Mouse (Mus musculus): Measurements from ENCODE around the gene Cox10. TPM values are rescaled to one million over a fixed set of nuclear protein-coding genes. Genes with fewer than 3 reads are reported as not detected.

Cox10 gene
- polyA plus RNA-seq, 1 experiment, result 19.5 TPM

- no peak overlapping the region for H3K4me3 ChIP-seq (ENCODE audit: low read depth, low read length)
- no peaks in the 10 kb centered on the region for H3K27me3 ChIP-seq (ENCODE audit: control insufficient read depth, insufficient read depth, low read length, poor library complexity, severe bottlenecking)
- TF ChIP-seq EP300 (IDR thresholded peaks at IDR 0.05; ENCODE audit: insufficient read depth, low read depth, low read length) (no peak), POLR2A (IDR thresholded peaks at IDR 0.05; ENCODE audit: insufficient read depth, low read length) (no peak), CTCF (IDR thresholded peaks at IDR 0.05; ENCODE audit: low read depth, low read length) (no peak)
- no peaks in the 10 kb centered on the region; the same call in 1 of the 2 replicates for H3K36me3 ChIP-seq (ENCODE audit: control insufficient read depth, insufficient read depth, low read length, poor library complexity, severe bottlenecking)
- H3K9me3 ChIP-seq (replicated peaks; ENCODE audit: control insufficient read depth, insufficient read depth, low read length, poor library complexity, severe bottlenecking), result no peaks in the 10 kb centered on the region
- H3K27ac ChIP-seq (ENCODE audit: insufficient read depth, low read length), result no peak overlapping the region
- no peaks in the 10 kb centered on the region for H3K4me1 ChIP-seq (ENCODE audit: control insufficient read depth, insufficient read depth, low read length)
- no peak overlapping the region for H3K9ac ChIP-seq (ENCODE audit: low read depth, poor library complexity, severe bottlenecking)
Observed at GRCm38 (mm10) chr11:64022403-64023047, 56.7 kb downstream of the Cox10 start.

GRCm38 (mm10) chr11:64019235-64019634 is 60.0 kb downstream of the Cox10 start:
- Histone ChIP-seq H3K27ac (ENCODE audit: insufficient read depth, low read length) (no peak overlapping the region), H3K4me3 (ENCODE audit: low read depth, low read length) (no peak overlapping the region), H3K9me3 (replicated peaks; ENCODE audit: control insufficient read depth, insufficient read depth, low read length, poor library complexity, severe bottlenecking) (no peaks in the 10 kb centered on the region), H3K27me3 (ENCODE audit: control insufficient read depth, insufficient read depth, low read length, poor library complexity, severe bottlenecking) (no peaks in the 10 kb centered on the region), H3K9ac (ENCODE audit: low read depth, poor library complexity, severe bottlenecking) (no peak overlapping the region), H3K36me3 (ENCODE audit: control insufficient read depth, insufficient read depth, low read length, poor library complexity, severe bottlenecking) (no peaks in the 10 kb centered on the region; the same call in 1 of the 2 replicates), H3K4me1 (ENCODE audit: control insufficient read depth, insufficient read depth, low read length) (no peaks in the 10 kb centered on the region)
- no peak for TF ChIP-seq CTCF (IDR thresholded peaks at IDR 0.05; ENCODE audit: low read depth, low read length)
- no peak for TF ChIP-seq EP300 (IDR thresholded peaks at IDR 0.05; ENCODE audit: insufficient read depth, low read depth, low read length)
- no peak for TF ChIP-seq POLR2A (IDR thresholded peaks at IDR 0.05; ENCODE audit: insufficient read depth, low read length)

- H3K27ac ChIP-seq (ENCODE audit: insufficient read depth, low read length), result no peak overlapping the region
- no peaks in the 10 kb centered on the region for H3K9me3 ChIP-seq (replicated peaks; ENCODE audit: control insufficient read depth, insufficient read depth, low read length, poor library complexity, severe bottlenecking)
- H3K27me3 ChIP-seq (ENCODE audit: control insufficient read depth, insufficient read depth, low read length, poor library complexity, severe bottlenecking), result no peaks in the 10 kb centered on the region
- no peak for TF ChIP-seq EP300 (IDR thresholded peaks at IDR 0.05; ENCODE audit: insufficient read depth, low read depth, low read length)
- H3K36me3 ChIP-seq (ENCODE audit: control insufficient read depth, insufficient read depth, low read length, poor library complexity, severe bottlenecking), result no peaks in the 10 kb centered on the region; the same call in 1 of the 2 replicates
- H3K4me1 ChIP-seq (ENCODE audit: control insufficient read depth, insufficient read depth, low read length), result no peaks in the 10 kb centered on the region
- H3K4me3 ChIP-seq (ENCODE audit: low read depth, low read length), result no peak overlapping the region
- no peak overlapping the region for H3K9ac ChIP-seq (ENCODE audit: low read depth, poor library complexity, severe bottlenecking)
Observed at GRCm38 (mm10) chr11:64018165-64018564, 61.1 kb downstream of the Cox10 start.

- Histone ChIP-seq H3K27ac (ENCODE audit: insufficient read depth, low read length) (no peak overlapping the region), H3K27me3 (ENCODE audit: control insufficient read depth, insufficient read depth, low read length, poor library complexity, severe bottlenecking) (no peaks in the 10 kb centered on the region), H3K4me1 (ENCODE audit: control insufficient read depth, insufficient read depth, low read length) (no peaks in the 10 kb centered on the region), H3K36me3 (ENCODE audit: control insufficient read depth, insufficient read depth, low read length, poor library complexity, severe bottlenecking) (no peaks in the 10 kb centered on the region; the same call in 1 of the 2 replicates), H3K9me3 (replicated peaks; ENCODE audit: control insufficient read depth, insufficient read depth, low read length, poor library complexity, severe bottlenecking) (no peaks in the 10 kb centered on the region), H3K4me3 (ENCODE audit: low read depth, low read length) (no peak overlapping the region), H3K9ac (ENCODE audit: low read depth, poor library complexity, severe bottlenecking) (no peak overlapping the region)
- no peak for TF ChIP-seq CTCF (IDR thresholded peaks at IDR 0.05; ENCODE audit: low read depth, low read length)
- TF ChIP-seq POLR2A (IDR thresholded peaks at IDR 0.05; ENCODE audit: insufficient read depth, low read length), result no peak
- TF ChIP-seq EP300 (IDR thresholded peaks at IDR 0.05; ENCODE audit: insufficient read depth, low read depth, low read length), result no peak
Observed at GRCm38 (mm10) chr11:64015309-64015708, 64.0 kb downstream of the Cox10 start.

GRCm38 (mm10) chr11:64010724-64011496 is 68.4 kb downstream of the Cox10 start:
- no peaks in the 10 kb centered on the region for H3K9me3 ChIP-seq (replicated peaks; ENCODE audit: control insufficient read depth, insufficient read depth, low read length, poor library complexity, severe bottlenecking)
- H3K4me3 ChIP-seq (ENCODE audit: low read depth, low read length), result no peak overlapping the region
- H3K27me3 ChIP-seq (ENCODE audit: control insufficient read depth, insufficient read depth, low read length, poor library complexity, severe bottlenecking), result no peaks in the 10 kb centered on the region
- no peaks in the 10 kb centered on the region for H3K4me1 ChIP-seq (ENCODE audit: control insufficient read depth, insufficient read depth, low read length)
- H3K9ac ChIP-seq (ENCODE audit: low read depth, poor library complexity, severe bottlenecking), result no peak overlapping the region
- H3K27ac ChIP-seq (ENCODE audit: insufficient read depth, low read length), result no peak overlapping the region
- no peaks in the 10 kb centered on the region for H3K36me3 ChIP-seq (ENCODE audit: control insufficient read depth, insufficient read depth, low read length, poor library complexity, severe bottlenecking)
- TF ChIP-seq CTCF (IDR thresholded peaks at IDR 0.05; ENCODE audit: low read depth, low read length) (no peak), POLR2A (IDR thresholded peaks at IDR 0.05; ENCODE audit: insufficient read depth, low read length) (no peak), EP300 (IDR thresholded peaks at IDR 0.05; ENCODE audit: insufficient read depth, low read depth, low read length) (no peak)

GRCm38 (mm10) chr11:64004152-64004551 is 75.1 kb downstream of the Cox10 start:
- Histone ChIP-seq H3K4me1 (ENCODE audit: control insufficient read depth, insufficient read depth, low read length) (peaks cover 6% of the 10 kb centered on the region), H3K36me3 (ENCODE audit: control insufficient read depth, insufficient read depth, low read length, poor library complexity, severe bottlenecking) (no peaks in the 10 kb centered on the region), H3K27me3 (ENCODE audit: control insufficient read depth, insufficient read depth, low read length, poor library complexity, severe bottlenecking) (no peaks in the 10 kb centered on the region), H3K9me3 (replicated peaks; ENCODE audit: control insufficient read depth, insufficient read depth, low read length, poor library complexity, severe bottlenecking) (no peaks in the 10 kb centered on the region), H3K9ac (ENCODE audit: low read depth, poor library complexity, severe bottlenecking) (no peak overlapping the region), H3K4me3 (ENCODE audit: low read depth, low read length) (no peak overlapping the region), H3K27ac (ENCODE audit: insufficient read depth, low read length) (no peak overlapping the region)
- TF ChIP-seq CTCF (IDR thresholded peaks at IDR 0.05; ENCODE audit: low read depth, low read length) (no peak), POLR2A (IDR thresholded peaks at IDR 0.05; ENCODE audit: insufficient read depth, low read length) (no peak), EP300 (IDR thresholded peaks at IDR 0.05; ENCODE audit: insufficient read depth, low read depth, low read length) (no peak)

All from ES-Bruce4 (cell line).